Mouse (Mus musculus): ENCODE measurements around the gene Cldn6. TPM values are rescaled to one million over a fixed set of nuclear protein-coding genes. Genes with fewer than 3 reads are reported as not detected.

The Cldn6 gene
- total and polyA plus RNA-seq, 3 experiments: not detected

GRCm38 (mm10) chr17:23726758-23727142 lies 47.7 kb downstream of the Cldn6 start:
- peak overlapping the region; percentile 86 for H3K27ac ChIP-seq
- H3K36me3 ChIP-seq (ENCODE audit: control insufficient read depth, insufficient read depth, low read length): no peaks in the 10 kb centered on the region
- H3K4me1 ChIP-seq (ENCODE audit: control insufficient read depth, insufficient read depth, low read length): peaks cover 3% of the 10 kb centered on the region
- WGBS: under 1% methylated on average over 20 of the region's 20 CpGs
- no peaks in the 10 kb centered on the region for H3K27me3 ChIP-seq (ENCODE audit: control insufficient read depth, insufficient read depth, low read length)
- H3K4me3 ChIP-seq: peak overlapping the region; percentile 91
- TF ChIP-seq CTCF (IDR thresholded peaks at IDR 0.05) (peak; percentile 33), EP300 (IDR thresholded peaks at IDR 0.05; ENCODE audit: insufficient read depth, low read depth, low read length) (no peak), POLR2A (IDR thresholded peaks at IDR 0.05; ENCODE audit: insufficient read depth, low read depth, low read length) (peak; percentile 78)
- H3K79me2 ChIP-seq (replicated peaks; ENCODE audit: control insufficient read depth, insufficient read depth, low read length): no peaks in the 10 kb centered on the region
- H3K9ac ChIP-seq (ENCODE audit: low read depth, low read length): peak overlapping the region; percentile 51
- DNase-seq: peak; percentile 83 to 90
- intact Hi-C loops (cut with DNase I): no loop called here

DNA sequence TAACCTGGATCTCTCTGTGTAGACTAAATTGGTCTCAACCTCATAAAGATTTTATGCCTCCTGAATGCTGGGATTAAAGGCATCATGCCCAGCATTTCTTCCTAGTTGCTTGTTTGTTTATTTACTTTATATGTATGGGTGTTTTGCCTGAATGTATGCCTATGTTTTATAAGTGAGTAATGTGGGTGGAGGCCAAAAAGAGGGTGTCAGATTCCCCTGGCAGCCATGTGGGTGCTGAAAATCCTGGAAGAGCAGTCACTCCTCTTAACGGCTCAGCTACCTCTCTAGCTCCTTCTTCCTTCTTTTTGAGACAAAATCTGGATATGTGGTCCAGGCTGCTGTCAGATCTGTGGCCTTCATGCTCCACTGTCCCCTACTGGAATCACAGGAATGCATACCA lies 51.4 kb downstream of the Cldn6 start:
- WGBS: 31% methylated on average over 1 of the region's 1 CpGs
- no peaks in the 10 kb centered on the region for H3K79me2 ChIP-seq (replicated peaks; ENCODE audit: control insufficient read depth, insufficient read depth, low read length)
- H3K4me1 ChIP-seq (ENCODE audit: control insufficient read depth, insufficient read depth, low read length): peaks cover 3% of the 10 kb centered on the region
- H3K36me3 ChIP-seq (ENCODE audit: control insufficient read depth, insufficient read depth, low read length): no peaks in the 10 kb centered on the region
- intact Hi-C loops (cut with DNase I): no loop called here
- DNase-seq: no peak
- no peaks in the 10 kb centered on the region for H3K27me3 ChIP-seq (ENCODE audit: control insufficient read depth, insufficient read depth, low read length)
- H3K27ac ChIP-seq: no peak overlapping the region
- TF ChIP-seq POLR2A (IDR thresholded peaks at IDR 0.05; ENCODE audit: insufficient read depth, low read depth, low read length) (no peak), EP300 (IDR thresholded peaks at IDR 0.05; ENCODE audit: insufficient read depth, low read depth, low read length) (no peak), CTCF (IDR thresholded peaks at IDR 0.05) (no peak)
- no peak overlapping the region for H3K4me3 ChIP-seq
- no peak overlapping the region for H3K9ac ChIP-seq (ENCODE audit: low read depth, low read length)

Other genes starting within 250 kb of the Cldn6 start
- not detected for gene Vmn2r117, start 199.6 kb upstream of the Cldn6 start, total RNA-seq (2021)
- not detected in 2 replicates for gene Vmn2r117, start 199.6 kb upstream of the Cldn6 start, polyA plus RNA-seq (2012; rRNA removed)
- gene Zfp213, start 115.0 kb upstream of the Cldn6 start, total RNA-seq (2021): 1 to 10 TPM; 5.5 to 6.2 TPM
- 8.7 and 9.8 TPM in 2 replicates for gene Zfp213, start 115.0 kb upstream of the Cldn6 start, polyA plus RNA-seq (2012; rRNA removed)
- gene Zfp13, start 79.8 kb upstream of the Cldn6 start, total RNA-seq (2021): 1 to 10 TPM; 2.2 to 2.8 TPM
- gene Zfp13, start 79.8 kb upstream of the Cldn6 start, polyA plus RNA-seq (2012; rRNA removed): 3.2 and 3.6 TPM in 2 replicates
- not detected for gene Zscan10, start 78.4 kb upstream of the Cldn6 start, total RNA-seq (2021)
- not detected in 2 replicates for gene Zscan10, start 78.4 kb upstream of the Cldn6 start, polyA plus RNA-seq (2012; rRNA removed)
- gene Mmp25, start 34.0 kb upstream of the Cldn6 start, total RNA-seq (2021): under 1 TPM; 0.09 to 0.10 TPM
- gene Mmp25, start 34.0 kb upstream of the Cldn6 start, polyA plus RNA-seq (2012; rRNA removed): 0.18 and 0.21 TPM in 2 replicates
- gene Bicdl2, start 18.7 kb upstream of the Cldn6 start, total RNA-seq (2021): not detected
- gene Bicdl2, start 18.7 kb upstream of the Cldn6 start, polyA plus RNA-seq (2012; rRNA removed): not detected in 2 replicates
- 100 to 1,000 TPM; 172 to 215 TPM for gene Hcfc1r1, start 5.7 kb upstream of the Cldn6 start, total RNA-seq (2021)
- 494 and 575 TPM in 2 replicates for gene Hcfc1r1, start 5.7 kb upstream of the Cldn6 start, polyA plus RNA-seq (2012; rRNA removed)
- gene Thoc6, start 5.4 kb upstream of the Cldn6 start, total RNA-seq (2021): 1 to 10 TPM; 9.6 to 9.7 TPM
- gene Thoc6, start 5.4 kb upstream of the Cldn6 start, polyA plus RNA-seq (2012; rRNA removed): 14.4 and 15.3 TPM in 2 replicates
- 10 to 100 TPM; 80.1 to 82.5 TPM for gene Tnfrsf12a, start 1.8 kb upstream of the Cldn6 start, total RNA-seq (2021)
- 28.1 and 37.9 TPM in 2 replicates for gene Tnfrsf12a, start 1.8 kb upstream of the Cldn6 start, polyA plus RNA-seq (2012; rRNA removed)
- gene Cldn9, start 4.8 kb downstream of the Cldn6 start, total RNA-seq (2021): not detected
- gene Cldn9, start 4.8 kb downstream of the Cldn6 start, polyA plus RNA-seq (2012; rRNA removed): not detected in 2 replicates
- gene 1520401A03Rik, start 43.5 kb downstream of the Cldn6 start, total RNA-seq (2021): not detected
- gene 1520401A03Rik, start 43.5 kb downstream of the Cldn6 start, polyA plus RNA-seq (2012; rRNA removed): not detected in 2 replicates
- 1 to 10 TPM; 1.2 to 1.6 TPM for gene Pkmyt1, start 47.1 kb downstream of the Cldn6 start, total RNA-seq (2021)
- 3.9 and 5.6 TPM in 2 replicates for gene Pkmyt1, start 47.1 kb downstream of the Cldn6 start, polyA plus RNA-seq (2012; rRNA removed)
- 10 to 100 TPM; 25.5 to 27.2 TPM for gene Paqr4, start 61.6 kb downstream of the Cldn6 start, total RNA-seq (2021)
- 30.7 and 33.2 TPM in 2 replicates for gene Paqr4, start 61.6 kb downstream of the Cldn6 start, polyA plus RNA-seq (2012; rRNA removed)
- gene Kremen2, start 66.6 kb downstream of the Cldn6 start, total RNA-seq (2021): not detected
- gene Kremen2, start 66.6 kb downstream of the Cldn6 start, polyA plus RNA-seq (2012; rRNA removed): 0.06 and 0.27 TPM in 2 replicates
- 10 to 100 TPM; 39.4 to 40.1 TPM for gene Flywch1, start 92.4 kb downstream of the Cldn6 start, total RNA-seq (2021)
- gene Flywch1, start 92.4 kb downstream of the Cldn6 start, polyA plus RNA-seq (2012; rRNA removed): 25.9 and 33.4 TPM in 2 replicates
- under 1 TPM; 0.27 to 0.50 TPM for gene Flywch2, start 106.8 kb downstream of the Cldn6 start, total RNA-seq (2021)
- 1.3 and 1.5 TPM in 2 replicates for gene Flywch2, start 106.8 kb downstream of the Cldn6 start, polyA plus RNA-seq (2012; rRNA removed)
- gene Srrm2, start 111.3 kb downstream of the Cldn6 start, total RNA-seq (2021): 100 to 1,000 TPM; 157 to 161 TPM
- 318 and 320 TPM in 2 replicates for gene Srrm2, start 111.3 kb downstream of the Cldn6 start, polyA plus RNA-seq (2012; rRNA removed)
- gene Elob, start 149.9 kb downstream of the Cldn6 start, total RNA-seq (2021): 100 to 1,000 TPM; 325 to 371 TPM
- gene Elob, start 149.9 kb downstream of the Cldn6 start, polyA plus RNA-seq (2012; rRNA removed): 384 and 511 TPM in 2 replicates
- not detected for gene Prss33, start 156.8 kb downstream of the Cldn6 start, total RNA-seq (2021)
- gene Prss33, start 156.8 kb downstream of the Cldn6 start, polyA plus RNA-seq (2012; rRNA removed): not detected in 2 replicates
- gene Prss32, start 164.6 kb downstream of the Cldn6 start, total RNA-seq (2021): not detected
- gene Prss32, start 164.6 kb downstream of the Cldn6 start, polyA plus RNA-seq (2012; rRNA removed): 0.16 TPM in 1 of 2 replicates, not detected in the other
- under 1 TPM in 1 of 2 experiments, not detected in 1; 0.29 TPM for gene Prss41, start 164.9 kb downstream of the Cldn6 start, total RNA-seq (2021)
- gene Prss41, start 164.9 kb downstream of the Cldn6 start, polyA plus RNA-seq (2012; rRNA removed): not detected in 2 replicates
- gene Prss21, start 188.8 kb downstream of the Cldn6 start, total RNA-seq (2021): not detected
- not detected in 2 replicates for gene Prss21, start 188.8 kb downstream of the Cldn6 start, polyA plus RNA-seq (2012; rRNA removed)
- not detected for gene Dcpp1, start 201.6 kb downstream of the Cldn6 start, total RNA-seq (2021)
- not detected in 2 replicates for gene Dcpp1, start 201.6 kb downstream of the Cldn6 start, polyA plus RNA-seq (2012; rRNA removed)
- not detected for gene Dcpp2, start 201.6 kb downstream of the Cldn6 start, total RNA-seq (2021)
- not detected in 2 replicates for gene Dcpp2, start 201.6 kb downstream of the Cldn6 start, polyA plus RNA-seq (2012; rRNA removed)
- gene Dcpp3, start 238.2 kb downstream of the Cldn6 start, total RNA-seq (2021): not detected
- gene Dcpp3, start 238.2 kb downstream of the Cldn6 start, polyA plus RNA-seq (2012; rRNA removed): not detected in 2 replicates